Mouse (Mus musculus) layer of hippocampus, adult 2 months (tissue): ENCODE measurements at regions not wholly inside any gene's neighbourhood (a gene's known extent, or its start where the extent isn't known, plus 50 kb on each side); places are given as distances from the start of the nearest gene placed in this dataset.
"Not testable (repeated sequence)": the region's sequence is repeated elsewhere in the genome, so short reads cannot be mapped to it uniquely, and the experiment has no call there.

Source experiments
- DNase-seq, 2 experiments: peaks; one replicate each; pipeline ENCODE4 v3.0.0; 2022; ENCODE audit warnings: low spot score in 2 of 2
- H3K27ac ChIP-seq: fragments of 200-600 bp; 2 replicates; pipeline ENCODE4 v1.8.1; 2022
- H3K4me3 ChIP-seq: fragments of 200-600 bp; 2 replicates; pipeline ENCODE4 v1.8.1; 2022; ENCODE audit warnings: mild to moderate bottlenecking
- CTCF ChIP-seq: fragments of 200-600 bp; conservative IDR thresholded peaks from 2 replicates; pipeline ENCODE4 v1.8.1; 2022; ENCODE audit warnings: antibody characterized with exemption, mild to moderate bottlenecking, moderate library complexity

- Histone ChIP-seq H3K27ac (no peak overlapping the region), H3K4me3 (no peak overlapping the region)
- peak; percentile 7 to 27 for DNase-seq
- TF ChIP-seq CTCF = peak; percentile 35
These were observed 58.1 kb upstream of the Fshb start for GRCm38 (mm10) chr2:107117564-107117963.

GRCm38 (mm10) chr2:107118711-107119474 lies 59.4 kb upstream of the Fshb start:
- Histone ChIP-seq H3K27ac (no peak overlapping the region), H3K4me3 (no peak overlapping the region)
- no peak for TF ChIP-seq CTCF
- DNase-seq = no peak

GRCm38 (mm10) chr2:107119697-107120096 lies 60.2 kb upstream of the Fshb start:
- no peak for TF ChIP-seq CTCF
- no peak for DNase-seq
- no peak overlapping the region for H3K27ac ChIP-seq
- no peak overlapping the region for H3K4me3 ChIP-seq

- no peak for DNase-seq
- TF ChIP-seq CTCF = no peak
- Histone ChIP-seq H3K4me3 (no peak overlapping the region), H3K27ac (no peak overlapping the region)
These were observed 73.7 kb upstream of the Fshb start for GRCm38 (mm10) chr2:107133186-107133585.

- TF ChIP-seq CTCF = no peak
- no peak overlapping the region for H3K4me3 ChIP-seq
- no peak for DNase-seq
- peak overlapping the region; percentile 87 for H3K27ac ChIP-seq
These were observed 89.9 kb upstream of the Fshb start for GRCm38 (mm10) chr2:107149317-107149716.

GRCm38 (mm10) chr2:107149851-107150250 lies 90.4 kb upstream of the Fshb start:
- no peak for TF ChIP-seq CTCF
- Histone ChIP-seq H3K27ac (peak overlapping the region; percentile 87), H3K4me3 (no peak overlapping the region)
- DNase-seq = no peak

GRCm38 (mm10) chr2:107150373-107150772 lies 90.9 kb upstream of the Fshb start:
- DNase-seq = peak in 1 of 2 experiments; percentile 50
- TF ChIP-seq CTCF = no peak
- no peak overlapping the region for H3K4me3 ChIP-seq
- peak overlapping the region; percentile 87 for H3K27ac ChIP-seq

GRCm38 (mm10) chr2:107151878-107152277 lies 92.4 kb upstream of the Fshb start:
- TF ChIP-seq CTCF = no peak

GRCm38 (mm10) chr2:107158836-107159402 lies 99.5 kb upstream of the Fshb start:
- not testable (repeated sequence) for H3K4me3 ChIP-seq, H3K27ac ChIP-seq, DNase-seq

More at GRCm38 (mm10) chr2:107151878-107152277, 92.4 kb upstream of the Fshb start:
- Histone ChIP-seq H3K27ac (no peak overlapping the region), H3K4me3 (no peak overlapping the region)
- DNase-seq = no peak

GRCm38 (mm10) chr2:107175721-107176120 lies 114.7 kb upstream of the Kcna4 start:
- TF ChIP-seq CTCF = peak; percentile 76

GRCm38 (mm10) chr2:107183066-107183465 lies 107.4 kb upstream of the Kcna4 start:
- Histone ChIP-seq H3K27ac (no peak overlapping the region), H3K4me3 (no peak overlapping the region)
- no peak for TF ChIP-seq CTCF
- no peak for DNase-seq

More at GRCm38 (mm10) chr2:107175721-107176120, 114.7 kb upstream of the Kcna4 start:
- DNase-seq = peak in 1 of 2 experiments; percentile 31
- Histone ChIP-seq H3K4me3 (no peak overlapping the region), H3K27ac (no peak overlapping the region)

GRCm38 (mm10) chr2:107184864-107185263 lies 105.6 kb upstream of the Kcna4 start:
- H3K4me3 ChIP-seq = no peak overlapping the region
- no peak for TF ChIP-seq CTCF
- no peak overlapping the region for H3K27ac ChIP-seq
- DNase-seq = no peak

- H3K27ac ChIP-seq = peak overlapping the region; percentile 29; the same call in 1 of the 2 replicates
- TF ChIP-seq CTCF = no peak
- no peak overlapping the region for H3K4me3 ChIP-seq
- no peak for DNase-seq
These were observed 88.5 kb upstream of the Kcna4 start for GRCm38 (mm10) chr2:107201856-107202473.
